Mouse (Mus musculus): ENCODE data around the gene Pkhd1.

DNA sequence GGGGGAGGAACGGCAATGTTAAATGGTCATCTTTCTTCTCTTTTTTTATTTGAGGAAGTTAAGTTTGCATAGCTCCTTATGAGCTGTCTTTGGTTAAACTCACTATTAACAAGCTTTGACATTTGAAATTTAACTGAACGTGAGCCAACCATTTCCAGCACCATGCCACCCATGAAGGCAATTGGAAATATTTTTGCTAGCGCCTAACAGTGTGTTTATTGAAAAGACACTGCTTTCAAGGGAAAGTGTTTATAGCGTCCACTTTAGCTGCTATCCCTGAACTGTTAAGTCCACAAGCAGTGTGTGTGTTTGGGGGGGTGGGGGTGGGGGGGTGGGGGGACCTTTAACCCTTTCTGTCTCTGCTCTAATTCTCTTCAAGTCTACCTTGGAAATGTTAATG is 151.4 kb downstream of the Pkhd1 start:
- TF ChIP-seq GATA1 (IDR thresholded peaks at IDR 0.05; ENCODE audit: borderline replicate concordance, low read length) (no peak), FLI1 (IDR thresholded peaks at IDR 0.05; ENCODE audit: low read length) (no peak)

Data from megakaryocyte, embryonic 14.5 days (primary cell).